Mouse (Mus musculus): Measurements from ENCODE around the gene Peli3.
"Not testable (repeated sequence)": the region's sequence is repeated elsewhere in the genome, so short reads cannot be mapped to it uniquely, and the experiment has no call there.

- TF ChIP-seq CTCF (conservative IDR thresholded peaks at IDR 0.05; ENCODE audit: low read length); NANOG (IDR thresholded peaks at IDR 0.05; ENCODE audit: borderline replicate concordance, low read length); POU5F1 (IDR thresholded peaks at IDR 0.05; ENCODE audit: borderline replicate concordance, low read length): not testable (repeated sequence)
These were observed 5.7 kb upstream of the Peli3 start for GRCm38 (mm10) chr19:4948641-4949040.
